ENCODE assay signal across 26 mouse cellular contexts in the genomic region with DNA sequence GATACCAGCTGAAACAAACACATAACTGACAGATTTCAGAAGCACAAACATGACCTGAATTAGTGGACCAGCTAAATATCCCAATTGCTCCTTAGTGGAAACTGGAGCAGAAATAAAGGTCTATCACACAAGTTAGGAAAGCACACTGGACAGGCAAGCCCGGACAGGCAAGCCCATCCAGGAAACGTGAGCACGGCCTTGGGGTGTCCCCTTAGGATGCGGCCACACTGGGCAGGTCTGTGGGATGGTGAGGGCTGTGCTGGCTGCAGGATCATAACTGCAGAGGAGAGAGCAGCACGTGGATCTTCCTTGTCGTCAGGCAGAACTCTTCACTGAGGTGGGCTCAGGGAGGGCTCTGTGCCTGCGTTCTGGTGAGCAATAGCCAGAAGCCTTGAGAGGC. TPM values are rescaled to one million over a fixed set of nuclear protein-coding genes. Genes with fewer than 3 reads are reported as not detected.
"Had no signal": no experiment of that assay in that cellular context is flagged by ENCODE, and none has a peak within 500 bp of the region (broad histone marks: within the 10 kb centered on the region; RNA-seq: fewer than 3 reads in every experiment).

A gene (plus strand): TSS at position 301 of the 400 bp plus-strand sequence.

- H3K9ac ChIP-seq: liver, embryonic 15.5 days; liver, postnatal 0 days; lung, embryonic 15.5 days; midbrain, embryonic 13.5 days; midbrain, embryonic 15.5 days; neural tube, embryonic 12.5 days; stomach, embryonic 15.5 days had no signal

- DNase-seq: liver, postnatal 0 days; lung, adult 2 months; lung, postnatal 14 days; lung, postnatal 36 days; right cerebral cortex, postnatal 14 days; thymus, adult 2 months; thymus, postnatal 25 days; thymus, postnatal 4 days had no signal

- ATAC-seq: liver, postnatal 0 days; lung, postnatal 0 days; midbrain, embryonic 13.5 days; midbrain, embryonic 15.5 days had no signal

- H3K27me3 ChIP-seq: liver, embryonic 15.5 days; lung, embryonic 15.5 days; midbrain, embryonic 13.5 days; midbrain, embryonic 15.5 days; neural tube, embryonic 12.5 days; stomach, embryonic 15.5 days had no signal

- H3K4me2 ChIP-seq: liver, embryonic 15.5 days; lung, embryonic 15.5 days; midbrain, embryonic 11.5 days; midbrain, embryonic 13.5 days; midbrain, embryonic 15.5 days; neural tube, embryonic 12.5 days; stomach, embryonic 15.5 days had no signal

- H3K9me3 ChIP-seq: liver, embryonic 15.5 days; lung, embryonic 15.5 days; midbrain, embryonic 13.5 days; midbrain, embryonic 15.5 days; neural tube, embryonic 12.5 days; stomach, embryonic 15.5 days had no signal

- H3K27ac ChIP-seq: liver, embryonic 15.5 days; lung, embryonic 15.5 days; macrophage; midbrain, embryonic 13.5 days; midbrain, embryonic 15.5 days; neural tube, embryonic 12.5 days; stomach, embryonic 15.5 days; stomach, postnatal 0 days had no signal

- H3K4me1 ChIP-seq: liver, embryonic 15.5 days; lung, embryonic 15.5 days; midbrain, embryonic 13.5 days; midbrain, embryonic 15.5 days; neural tube, embryonic 12.5 days; stomach, embryonic 15.5 days had no signal

- H3K4me3 ChIP-seq: liver, embryonic 15.5 days; lung, embryonic 15.5 days; megakaryocyte, embryonic 14.5 days; midbrain, embryonic 13.5 days; midbrain, embryonic 15.5 days; myocyte; neural tube, embryonic 12.5 days; stomach, embryonic 15.5 days had no signal

- H3K36me3 ChIP-seq: liver, embryonic 15.5 days; lung, embryonic 15.5 days; midbrain, embryonic 13.5 days; midbrain, embryonic 15.5 days; neural tube, embryonic 12.5 days; stomach, embryonic 15.5 days had no signal

RNA-seq across cellular contexts. Expression of the gene that starts here (rescaled TPM):
- total RNA-seq: megakaryocyte progenitor cell, adult 5-6 weeks; neutrophil, adult 5-6 weeks had no signal
- polyA plus RNA-seq: liver, embryonic 15.5 days; liver, postnatal 0 days; lung, adult 2 months; lung, embryonic 15.5 days; lung, postnatal 0 days; macrophage; midbrain, embryonic 11.5 days; midbrain, embryonic 13.5 days; myocyte; neural tube, embryonic 12.5 days; neural tube, embryonic 14.5 days; spleen, adult 2 months; stomach, embryonic 15.5 days; stomach, postnatal 0 days; testis, adult 2 months; urinary bladder, adult 2 months had no signal
